In the genomic region with DNA sequence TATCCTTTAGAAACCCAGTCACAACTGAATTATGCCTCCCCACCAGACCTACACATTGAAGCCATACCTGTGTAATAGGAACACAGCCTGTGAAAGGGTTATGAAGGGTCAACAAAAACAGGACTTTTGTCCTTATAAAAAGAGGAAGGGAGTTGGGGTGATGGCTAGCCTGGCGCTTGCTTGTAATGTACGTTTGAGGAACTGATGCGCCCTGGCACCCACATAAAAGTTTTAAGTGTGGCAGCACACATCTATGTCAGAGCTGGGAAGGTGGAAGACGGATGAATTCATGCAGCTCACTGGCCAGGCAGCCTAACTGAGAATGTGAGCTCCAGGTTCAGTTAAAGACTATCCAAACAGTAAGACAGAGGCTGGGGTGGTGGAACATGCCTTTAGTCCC, we compare ENCODE assay signal across 26 mouse cellular contexts. TPM values are rescaled to one million over a fixed set of nuclear protein-coding genes. Genes with fewer than 3 reads are reported as not detected.
DNase-seq lines count a peak whose midpoint lies in the region; ATAC-seq and TF ChIP-seq lines count a peak whose summit lies in the region.
"Had no signal": no experiment of that assay in that cellular context is flagged by ENCODE, and none has a peak within 500 bp of the region (broad histone marks: within the 10 kb centered on the region; RNA-seq: fewer than 3 reads in every experiment).

No protein-coding gene starts in this region.

- H3K27ac ChIP-seq in liver, postnatal 0 days (ENCODE audit: low read depth), result no peak overlapping the region
- no peak overlapping the region for H3K27ac ChIP-seq in liver, embryonic 12.5 days
- peak overlapping the region; percentile 40 for H3K27ac ChIP-seq in bone marrow macrophage, adult 2 months (ENCODE audit: insufficient read depth, low read depth, low read length)
- no peak overlapping the region for H3K27ac ChIP-seq in kidney, embryonic 14.5 days (ENCODE audit: low read depth, low read length)
- no peak overlapping the region for H3K27ac ChIP-seq in kidney, embryonic 16.5 days (ENCODE audit: low read length)
- H3K27ac ChIP-seq: embryonic facial prominence, embryonic 10.5 days; embryonic facial prominence, embryonic 13.5 days; forebrain, embryonic 12.5 days; heart, embryonic 13.5 days; hindbrain, embryonic 10.5 days; hindbrain, embryonic 13.5 days had no signal

- H3K4me1 ChIP-seq in liver, postnatal 0 days (ENCODE audit: insufficient read depth), result no peaks in the 10 kb centered on the region
- no peaks in the 10 kb centered on the region for H3K4me1 ChIP-seq in liver, embryonic 12.5 days
- peaks cover 13% of the 10 kb centered on the region for H3K4me1 ChIP-seq in bone marrow macrophage, adult 2 months (ENCODE audit: control insufficient read depth, insufficient read depth, low read length)
- H3K4me1 ChIP-seq in kidney, embryonic 14.5 days (ENCODE audit: control insufficient read depth, insufficient read depth, low read length), result no peaks in the 10 kb centered on the region
- no peaks in the 10 kb centered on the region for H3K4me1 ChIP-seq in kidney, embryonic 16.5 days (ENCODE audit: insufficient read depth, low read length)
- H3K4me1 ChIP-seq: embryonic facial prominence, embryonic 10.5 days; embryonic facial prominence, embryonic 13.5 days; forebrain, embryonic 12.5 days; heart, embryonic 13.5 days; hindbrain, embryonic 10.5 days; hindbrain, embryonic 13.5 days had no signal

- H3K27me3 ChIP-seq in liver, postnatal 0 days (ENCODE audit: insufficient read depth, low read length), result no peaks in the 10 kb centered on the region
- no peaks in the 10 kb centered on the region for H3K27me3 ChIP-seq in liver, embryonic 12.5 days (replicated peaks)
- no peaks in the 10 kb centered on the region for H3K27me3 ChIP-seq in kidney, embryonic 14.5 days (ENCODE audit: control insufficient read depth, insufficient read depth, low read length)
- no peaks in the 10 kb centered on the region for H3K27me3 ChIP-seq in kidney, embryonic 16.5 days (ENCODE audit: insufficient read depth, low read length)
- H3K27me3 ChIP-seq: embryonic facial prominence, embryonic 13.5 days; forebrain, embryonic 12.5 days; heart, embryonic 13.5 days; hindbrain, embryonic 13.5 days had no signal

- no peak for TF ChIP-seq POLR2A in bone marrow macrophage, adult 2 months (IDR thresholded peaks at IDR 0.05; ENCODE audit: borderline replicate concordance, low read depth, low read length)

- DNase-seq in liver, postnatal 0 days, result peak; percentile 16
- DNase-seq: adrenal gland, adult 2 months; adrenal gland, postnatal 14 days; cerebellum, adult 11-12 months; cerebellum, adult 8-10 months; cerebellum, postnatal 10 days; cerebellum, postnatal 36 days; embryo, embryonic 11 days; gastrocnemius, postnatal 10 days; gastrocnemius, postnatal 36 days had no signal

- no peak overlapping the region for H3K9ac ChIP-seq in liver, postnatal 0 days (replicated peaks)
- H3K9ac ChIP-seq in liver, embryonic 12.5 days, result no peak overlapping the region
- no peak overlapping the region for H3K9ac ChIP-seq in kidney, embryonic 14.5 days (ENCODE audit: low read depth, low read length)
- H3K9ac ChIP-seq in kidney, embryonic 16.5 days (replicated peaks; ENCODE audit: low read length), result no peak overlapping the region
- H3K9ac ChIP-seq: embryonic facial prominence, embryonic 13.5 days; forebrain, embryonic 12.5 days; heart, embryonic 13.5 days; hindbrain, embryonic 13.5 days had no signal

- TF ChIP-seq EP300 in liver, postnatal 0 days (IDR thresholded peaks at IDR 0.05; ENCODE audit: low read depth), result no peak

- WGBS in liver, postnatal 0 days (ENCODE audit: insufficient replicate concordance), result 56% methylated on average over 4 of the region's 4 CpGs
- whole genome bisulfite sequencing in liver, embryonic 12.5 days (ENCODE audit: insufficient replicate concordance), result 64% methylated on average over 4 of the region's 4 CpGs
- 88% methylated on average over 4 of the region's 4 CpGs for WGBS in kidney, embryonic 14.5 days
- 83% methylated on average over 4 of the region's 4 CpGs for WGBS in kidney, embryonic 16.5 days

- no peak overlapping the region for H3K4me3 ChIP-seq in liver, postnatal 0 days (ENCODE audit: low read depth, low read length)
- H3K4me3 ChIP-seq in liver, embryonic 12.5 days, result no peak overlapping the region
- H3K4me3 ChIP-seq in bone marrow macrophage, adult 2 months (ENCODE audit: insufficient read depth, low read length), result no peak overlapping the region
- no peak overlapping the region for H3K4me3 ChIP-seq in kidney, embryonic 14.5 days (ENCODE audit: low read length)
- H3K4me3 ChIP-seq in kidney, embryonic 16.5 days (ENCODE audit: low read length), result no peak overlapping the region
- H3K4me3 ChIP-seq: embryonic facial prominence, embryonic 10.5 days; embryonic facial prominence, embryonic 13.5 days; erythroblast, embryonic 14.5 days; forebrain, embryonic 12.5 days; heart, embryonic 13.5 days; hindbrain, embryonic 10.5 days; hindbrain, embryonic 13.5 days had no signal

- peaks cover 12% of the 10 kb centered on the region; the same call in 1 of the 2 replicates for H3K36me3 ChIP-seq in liver, postnatal 0 days (replicated peaks; ENCODE audit: insufficient read depth, low read length)
- peaks cover 13% of the 10 kb centered on the region; the same call in 1 of the 2 replicates for H3K36me3 ChIP-seq in liver, embryonic 12.5 days
- peaks cover 12% of the 10 kb centered on the region for H3K36me3 ChIP-seq in kidney, embryonic 14.5 days (ENCODE audit: control insufficient read depth, insufficient read depth, low read length)
- H3K36me3 ChIP-seq in kidney, embryonic 16.5 days (ENCODE audit: insufficient read depth, low read length), result peaks cover 7% of the 10 kb centered on the region; the same call in 1 of the 2 replicates

- no peak overlapping the region for H3K4me2 ChIP-seq in liver, postnatal 0 days (ENCODE audit: low read depth, low read length)
- H3K4me2 ChIP-seq in liver, embryonic 12.5 days, result no peak overlapping the region
- H3K4me2 ChIP-seq in kidney, embryonic 14.5 days (replicated peaks; ENCODE audit: low read depth, low read length), result no peak overlapping the region
- no peak overlapping the region for H3K4me2 ChIP-seq in kidney, embryonic 16.5 days (replicated peaks; ENCODE audit: low read depth, low read length)
- H3K4me2 ChIP-seq: embryonic facial prominence, embryonic 13.5 days; forebrain, embryonic 12.5 days; heart, embryonic 13.5 days; hindbrain, embryonic 13.5 days had no signal

- no peak for ATAC-seq in liver, postnatal 0 days
- ATAC-seq in liver, embryonic 12.5 days, result no peak
- peak; percentile 50 for ATAC-seq in granulocyte monocyte progenitor cell, adult 5-6 weeks (replicated peaks; ENCODE audit: poor library complexity, severe bottlenecking)
- ATAC-seq in monocyte, adult 5-6 weeks (replicated peaks; ENCODE audit: insufficient number of reproducible peaks, low FRiP score, low TSS enrichment, poor library complexity, severe bottlenecking), result peak; percentile 94
- ATAC-seq in kidney, embryonic 14.5 days (ENCODE audit: low FRiP score, low TSS enrichment), result no peak
- ATAC-seq in kidney, embryonic 16.5 days (ENCODE audit: low FRiP score, low TSS enrichment), result no peak
- ATAC-seq: CD4-positive, CD25-positive, alpha-beta regulatory T cell, adult 4 months; forebrain, embryonic 16.5 days; hindbrain, embryonic 16.5 days had no signal

- no peak for TF ChIP-seq CTCF in liver, postnatal 0 days (IDR thresholded peaks at IDR 0.05; ENCODE audit: low read depth)
- TF ChIP-seq CTCF in bone marrow macrophage, adult 2 months (IDR thresholded peaks at IDR 0.05; ENCODE audit: low read depth, low read length), result no peak

- no peaks in the 10 kb centered on the region for H3K9me3 ChIP-seq in liver, postnatal 0 days (ENCODE audit: low read length)
- no peaks in the 10 kb centered on the region for H3K9me3 ChIP-seq in liver, embryonic 12.5 days (replicated peaks)
- no peaks in the 10 kb centered on the region for H3K9me3 ChIP-seq in kidney, embryonic 14.5 days (ENCODE audit: control insufficient read depth, low read length)
- H3K9me3 ChIP-seq in kidney, embryonic 16.5 days (ENCODE audit: low read length), result no peaks in the 10 kb centered on the region
- H3K9me3 ChIP-seq: embryonic facial prominence, embryonic 10.5 days; embryonic facial prominence, embryonic 13.5 days; forebrain, embryonic 12.5 days; heart, embryonic 13.5 days; hindbrain, embryonic 10.5 days; hindbrain, embryonic 13.5 days had no signal

RNA-seq across cellular contexts. Expression of gene Prkar2a, which starts 27.1 kb away (rescaled TPM):
- polyA plus RNA-seq in liver, postnatal 0 days (2015; fragmentation: Nextera tagmentation; extraction: Ambion mirVana), result 8.2 and 9.7 TPM in 2 replicates
- 15.5 and 17.5 TPM in 2 replicates for polyA plus RNA-seq in liver, embryonic 12.5 days (2016; fragmentation: Nextera tagmentation; extraction: Ambion mirVana)
- 35.2 and 37.6 TPM in 2 replicates for polyA plus RNA-seq in bone marrow macrophage, adult 2 months (2012; ENCODE audit: insufficient read depth, insufficient read length, missing spikeins)
- total RNA-seq in granulocyte monocyte progenitor cell, adult 5-6 weeks (2014; fragmentation: Nextera tagmentation), result 22.8 and 22.9 TPM in 2 replicates
- total RNA-seq in granulocyte monocyte progenitor cell, adult 5-6 weeks (2017), result 28.6 and 37.8 TPM in 2 replicates
- total RNA-seq in monocyte, adult 5-6 weeks (2017), result 13.1 to 24.5 TPM (median 23.8 TPM) in 3 replicates
- polyA plus RNA-seq in kidney, embryonic 14.5 days (2014; fragmentation: Nextera tagmentation; extraction: Ambion mirVana), result 25.9 and 28.8 TPM in 2 replicates
- 19.8 and 20.2 TPM in 2 replicates for polyA plus RNA-seq in kidney, embryonic 16.5 days (2015; fragmentation: Nextera tagmentation; extraction: Ambion mirVana)

RNA-seq across cellular contexts. Expression of gene Slc25a20, which starts 54.3 kb away (rescaled TPM):
- 104 and 114 TPM in 2 replicates for polyA plus RNA-seq in liver, postnatal 0 days (2015; fragmentation: Nextera tagmentation; extraction: Ambion mirVana)
- 25.2 and 26.7 TPM in 2 replicates for polyA plus RNA-seq in liver, embryonic 12.5 days (2016; fragmentation: Nextera tagmentation; extraction: Ambion mirVana)
- 28.5 and 29.9 TPM in 2 replicates for polyA plus RNA-seq in bone marrow macrophage, adult 2 months (2012; ENCODE audit: insufficient read depth, insufficient read length, missing spikeins)
- 20.2 and 28.6 TPM in 2 replicates for total RNA-seq in granulocyte monocyte progenitor cell, adult 5-6 weeks (2014; fragmentation: Nextera tagmentation)
- total RNA-seq in granulocyte monocyte progenitor cell, adult 5-6 weeks (2017), result 28.7 and 30.3 TPM in 2 replicates
- total RNA-seq in monocyte, adult 5-6 weeks (2017), result 41.3 to 54.1 TPM (median 43.3 TPM) in 3 replicates
- 25.8 and 41.7 TPM in 2 replicates for polyA plus RNA-seq in kidney, embryonic 14.5 days (2014; fragmentation: Nextera tagmentation; extraction: Ambion mirVana)
- 60.4 and 61.7 TPM in 2 replicates for polyA plus RNA-seq in kidney, embryonic 16.5 days (2015; fragmentation: Nextera tagmentation; extraction: Ambion mirVana)

Comparison
In these comparisons a context has a peak if more than half of its experiments do, and no peak if none do; other contexts are left out.
1. ATAC-seq: peak in granulocyte monocyte progenitor cell, adult 5-6 weeks (single experiment) and monocyte, adult 5-6 weeks (single experiment); none in liver, postnatal 0 days (single experiment), liver, embryonic 12.5 days (single experiment), kidney, embryonic 14.5 days (single experiment) and kidney, embryonic 16.5 days (single experiment).